ENCODE assay signal across 15 mouse cellular contexts in the genomic region with DNA sequence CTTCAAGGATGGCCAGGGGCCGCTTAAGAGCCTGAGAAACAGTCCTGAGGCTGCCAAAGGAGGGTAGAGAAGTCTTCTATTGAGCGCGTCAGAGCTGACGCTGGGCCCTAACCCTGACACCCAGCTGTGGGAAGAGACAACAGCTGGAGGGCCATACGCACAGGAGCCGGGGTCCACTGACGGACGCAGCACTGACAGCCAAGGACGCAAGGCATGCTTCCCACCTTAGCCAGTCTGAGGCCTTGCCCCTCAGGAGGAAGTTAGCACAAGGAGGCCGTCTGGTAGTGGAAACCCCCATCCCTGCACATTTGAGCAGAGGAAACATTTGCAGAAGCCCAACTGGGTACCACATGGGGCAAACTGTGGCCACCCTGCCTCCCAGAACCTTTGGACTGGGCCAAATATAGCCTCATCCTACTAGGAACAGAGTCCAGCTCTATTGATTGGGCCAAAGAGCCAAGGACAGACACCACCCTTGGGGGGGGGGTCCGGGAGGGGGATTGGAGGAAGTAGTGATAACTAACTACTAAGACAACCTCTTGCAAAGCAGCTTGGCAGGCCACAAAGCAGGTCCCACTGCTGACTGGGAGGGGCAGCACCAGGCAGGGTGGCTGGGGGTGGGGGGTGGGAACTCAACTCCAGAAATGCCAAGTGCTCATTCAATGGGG. TPM values are rescaled to one million over a fixed set of nuclear protein-coding genes. Genes with fewer than 3 reads are reported as not detected.
DNase-seq lines count a peak whose midpoint lies in the region; ATAC-seq lines count a peak whose summit lies in the region.
"Had no signal": no experiment of that assay in that cellular context is flagged by ENCODE, and none has a peak within 500 bp of the region (broad histone marks: within the 10 kb centered on the region; RNA-seq: fewer than 3 reads in every experiment).

No protein-coding gene starts in this region.

- H3K36me3 ChIP-seq in hindbrain, embryonic 10.5 days = peaks cover 71% of the 10 kb centered on the region
- peaks cover 45% of the 10 kb centered on the region for H3K36me3 ChIP-seq in hindbrain, embryonic 12.5 days
- H3K36me3 ChIP-seq in liver, embryonic 15.5 days (replicated peaks) = peaks cover 91% of the 10 kb centered on the region

- H3K4me2 ChIP-seq in hindbrain, embryonic 12.5 days (replicated peaks) = no peak overlapping the region
- peak overlapping the region; percentile 34 for H3K4me2 ChIP-seq in liver, embryonic 15.5 days
- H3K4me2 ChIP-seq: forebrain, embryonic 15.5 days; neural tube, embryonic 12.5 days had no signal

- H3K4me3 ChIP-seq in hindbrain, embryonic 10.5 days = no peak overlapping the region
- H3K4me3 ChIP-seq in hindbrain, embryonic 12.5 days = no peak overlapping the region
- no peak overlapping the region for H3K4me3 ChIP-seq in liver, embryonic 15.5 days (replicated peaks)
- H3K4me3 ChIP-seq: forebrain, embryonic 15.5 days; neural tube, embryonic 12.5 days had no signal

- peak overlapping the region; percentile 45; the same call in 1 of the 2 replicates for H3K27ac ChIP-seq in hindbrain, embryonic 10.5 days
- no peak overlapping the region for H3K27ac ChIP-seq in hindbrain, embryonic 12.5 days
- H3K27ac ChIP-seq in liver, embryonic 15.5 days (replicated peaks) = peak overlapping the region; percentile 39
- H3K27ac ChIP-seq: forebrain, embryonic 15.5 days; neural tube, embryonic 12.5 days had no signal

- H3K9me3 ChIP-seq in hindbrain, embryonic 10.5 days = no peaks in the 10 kb centered on the region
- H3K9me3 ChIP-seq in hindbrain, embryonic 12.5 days (replicated peaks) = 0 out of 2 replicates have a peak, but pooled peaks cover 4% of the 10 kb centered on the region
- H3K9me3 ChIP-seq in liver, embryonic 15.5 days (replicated peaks) = no peaks in the 10 kb centered on the region
- H3K9me3 ChIP-seq: forebrain, embryonic 15.5 days; neural tube, embryonic 12.5 days had no signal

- H3K9ac ChIP-seq in hindbrain, embryonic 12.5 days = no peak overlapping the region
- no peak overlapping the region for H3K9ac ChIP-seq in liver, embryonic 15.5 days
- H3K9ac ChIP-seq: forebrain, embryonic 15.5 days; neural tube, embryonic 12.5 days had no signal

- H3K4me1 ChIP-seq in hindbrain, embryonic 10.5 days (replicated peaks) = peaks cover 54% of the 10 kb centered on the region
- H3K4me1 ChIP-seq in hindbrain, embryonic 12.5 days = peaks cover 9% of the 10 kb centered on the region
- peaks cover 68% of the 10 kb centered on the region for H3K4me1 ChIP-seq in liver, embryonic 15.5 days (replicated peaks)
- H3K4me1 ChIP-seq: forebrain, embryonic 15.5 days had no signal

- H3K27me3 ChIP-seq in hindbrain, embryonic 10.5 days (ENCODE audit: insufficient read depth, poor library complexity, severe bottlenecking) = peaks cover 8% of the 10 kb centered on the region; the same call in 1 of the 2 replicates
- H3K27me3 ChIP-seq in hindbrain, embryonic 12.5 days = no peaks in the 10 kb centered on the region
- H3K27me3 ChIP-seq in liver, embryonic 15.5 days = no peaks in the 10 kb centered on the region
- H3K27me3 ChIP-seq: forebrain, embryonic 15.5 days; neural tube, embryonic 12.5 days had no signal

- ATAC-seq in hindbrain, embryonic 12.5 days (ENCODE audit: low FRiP score) = no peak
- ATAC-seq in liver, embryonic 15.5 days (ENCODE audit: insufficient read depth) = no peak
- ATAC-seq: forebrain, embryonic 15.5 days had no signal

- WGBS in hindbrain, embryonic 10.5 days = 88% methylated on average over 11 of the region's 11 CpGs
- WGBS in hindbrain, embryonic 12.5 days = 88% methylated on average over 11 of the region's 11 CpGs
- 70% methylated on average over 11 of the region's 11 CpGs for WGBS in liver, embryonic 15.5 days (ENCODE audit: insufficient replicate concordance)

- DNase-seq in hindbrain, embryonic 10.5 days (ENCODE audit: low spot score) = no peak
- DNase-seq in urinary bladder, adult 2 months (ENCODE audit: low spot score) = peak; percentile 14
- DNase-seq in urinary bladder, postnatal 36 days (ENCODE audit: low spot score in 2 of 2) = no peak
- DNase-seq in urinary bladder, adult 18-20 months (ENCODE audit: low spot score in 2 of 2) = no peak
- no peak for DNase-seq in layer of hippocampus, adult 9-11 months
- DNase-seq: adrenal gland, postnatal 10 days; cerebellum, adult 8-10 months; embryo, embryonic 11 days; heart, adult 18-20 months; heart, postnatal 10 days; thymus, postnatal 25 days had no signal

RNA-seq across cellular contexts. Expression of a gene that starts 9.4 kb away (rescaled TPM):
- 240 and 270 TPM in 2 replicates for polyA plus RNA-seq in hindbrain, embryonic 10.5 days (2016; fragmentation: Nextera tagmentation; extraction: Ambion mirVana)
- polyA plus RNA-seq in hindbrain, embryonic 12.5 days (2016; fragmentation: Nextera tagmentation; extraction: Ambion mirVana) = 148 and 154 TPM in 2 replicates
- 131 and 197 TPM in 2 replicates for polyA plus RNA-seq in urinary bladder, adult 2 months (2012; rRNA removed)
- polyA plus RNA-seq in liver, embryonic 15.5 days (2015; fragmentation: Nextera tagmentation; extraction: Ambion mirVana) = 143 and 165 TPM in 2 replicates

RNA-seq across cellular contexts. Expression of a gene that starts 13.8 kb away (rescaled TPM):
- 180 and 190 TPM in 2 replicates for polyA plus RNA-seq in hindbrain, embryonic 10.5 days (2016; fragmentation: Nextera tagmentation; extraction: Ambion mirVana)
- 163 and 168 TPM in 2 replicates for polyA plus RNA-seq in hindbrain, embryonic 12.5 days (2016; fragmentation: Nextera tagmentation; extraction: Ambion mirVana)
- 60.9 and 64.6 TPM in 2 replicates for polyA plus RNA-seq in urinary bladder, adult 2 months (2012; rRNA removed)
- polyA plus RNA-seq in liver, embryonic 15.5 days (2015; fragmentation: Nextera tagmentation; extraction: Ambion mirVana) = 55.5 and 61.3 TPM in 2 replicates

RNA-seq across cellular contexts. Expression of a gene that starts 40.4 kb away (rescaled TPM):
- 85.3 and 85.4 TPM in 2 replicates for polyA plus RNA-seq in hindbrain, embryonic 10.5 days (2016; fragmentation: Nextera tagmentation; extraction: Ambion mirVana)
- polyA plus RNA-seq in hindbrain, embryonic 12.5 days (2016; fragmentation: Nextera tagmentation; extraction: Ambion mirVana) = 64.5 and 74.1 TPM in 2 replicates
- 56.1 and 60.9 TPM in 2 replicates for polyA plus RNA-seq in urinary bladder, adult 2 months (2012; rRNA removed)
- polyA plus RNA-seq in liver, embryonic 15.5 days (2015; fragmentation: Nextera tagmentation; extraction: Ambion mirVana) = 22.0 and 25.7 TPM in 2 replicates
